Mouse (Mus musculus): ENCODE measurements around the gene Vmn1r143. TPM values are rescaled to one million over a fixed set of nuclear protein-coding genes. Genes with fewer than 3 reads are reported as not detected.
"Not testable (repeated sequence)": the region's sequence is repeated elsewhere in the genome, so short reads cannot be mapped to it uniquely, and the experiment has no call there.

Vmn1r143 gene
- not detected in 2 replicates for polyA plus RNA-seq (2012; rRNA removed)

GRCm38 (mm10) chr7:22189077-22189476 is at the start of gene Vmn1r143:
Gene Vmn1r143 (plus strand): TSS chr7:22189377.
- H3K4me3 ChIP-seq (replicated peaks; ENCODE audit: extremely low read depth, low read depth, low read length); DNase-seq; H3K4me1 ChIP-seq (ENCODE audit: control insufficient read depth, insufficient read depth, low read length): not testable (repeated sequence)
- WGBS: no CpG with 5 or more reads among the region's 3 CpGs

DNA sequence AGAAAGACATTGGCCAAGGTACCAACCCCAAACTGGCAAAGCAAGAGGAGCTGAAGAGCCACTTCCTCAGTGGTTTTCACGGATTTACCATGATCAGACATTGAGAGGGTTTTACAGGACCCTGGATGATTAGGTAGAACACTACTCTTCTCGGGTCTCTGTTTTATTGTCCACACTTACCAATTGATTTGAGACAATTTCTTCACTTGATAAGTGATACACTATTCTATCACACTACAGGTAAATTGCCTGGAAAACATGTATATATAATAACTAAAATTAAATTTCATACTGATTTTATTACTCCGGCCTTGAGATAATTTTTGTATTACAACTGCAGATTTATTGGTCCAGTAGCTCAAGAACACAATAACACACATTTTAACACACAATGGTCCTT is 25.2 kb upstream of the Vmn1r143 start, which contains the start of gene Vmn1r142:
Gene Vmn1r142, minus strand, starts transcription at position 101 of the 400 bp plus-strand sequence.
- not testable (repeated sequence) for DNase-seq; H3K4me3 ChIP-seq (replicated peaks; ENCODE audit: extremely low read depth, low read depth, low read length); H3K4me1 ChIP-seq (ENCODE audit: control insufficient read depth, insufficient read depth, low read length)
- WGBS: no CpG with 5 or more reads among the region's 3 CpGs

GRCm38 (mm10) chr7:22201164-22201563 is 12.0 kb downstream of the Vmn1r143 start, which contains the start of gene Gm8653:
Gene Gm8653 (minus strand): TSS chr7:22201264.
- no CpG with 5 or more reads among the region's 2 CpGs for WGBS
- H3K4me1 ChIP-seq (ENCODE audit: control insufficient read depth, insufficient read depth, low read length); DNase-seq; H3K4me3 ChIP-seq (replicated peaks; ENCODE audit: extremely low read depth, low read depth, low read length): not testable (repeated sequence)

- 12% methylated on average over 2 of the region's 2 CpGs for WGBS
- H3K4me3 ChIP-seq (replicated peaks; ENCODE audit: extremely low read depth, low read depth, low read length): not testable (repeated sequence)
Observed at GRCm38 (mm10) chr7:22229384-22229783, 40.2 kb downstream of the Vmn1r143 start, which contains the start of gene Gm8453. Gene Gm8453 (minus strand): TSS chr7:22229484.

More at GRCm38 (mm10) chr7:22229384-22229783, 40.2 kb downstream of the Vmn1r143 start, which contains the start of gene Gm8453:
- H3K4me1 ChIP-seq (ENCODE audit: control insufficient read depth, insufficient read depth, low read length); DNase-seq: not testable (repeated sequence)

Other genes with a start within 250 kb of the Vmn1r143 start
- gene Vmn1r137, start 194.8 kb upstream of the Vmn1r143 start, polyA plus RNA-seq (2012; rRNA removed): not detected in 2 replicates
- not detected in 2 replicates for gene Vmn1r138, start 160.5 kb upstream of the Vmn1r143 start, polyA plus RNA-seq (2012; rRNA removed)
- gene Gm6176, start 133.1 kb upstream of the Vmn1r143 start, polyA plus RNA-seq (2012; rRNA removed): not detected in 2 replicates
- gene Vmn1r139, start 120.3 kb upstream of the Vmn1r143 start, polyA plus RNA-seq (2012; rRNA removed): not detected in 2 replicates
- not detected in 2 replicates for gene Gm16451, start 71.1 kb upstream of the Vmn1r143 start, polyA plus RNA-seq (2012; rRNA removed)
- gene Gm10666, start 54.6 kb upstream of the Vmn1r143 start, polyA plus RNA-seq (2012; rRNA removed): not detected in 2 replicates
- not detected in 2 replicates for gene Vmn1r142, start 25.3 kb upstream of the Vmn1r143 start, polyA plus RNA-seq (2012; rRNA removed)
- not detected in 2 replicates for gene Gm8653, start 11.9 kb downstream of the Vmn1r143 start, polyA plus RNA-seq (2012; rRNA removed)
- gene Gm8453, start 40.1 kb downstream of the Vmn1r143 start, polyA plus RNA-seq (2012; rRNA removed): not detected in 2 replicates
- not detected in 2 replicates for gene Gm4187, start 140.3 kb downstream of the Vmn1r143 start, polyA plus RNA-seq (2012; rRNA removed)
- gene Gm8660, start 181.7 kb downstream of the Vmn1r143 start, polyA plus RNA-seq (2012; rRNA removed): not detected in 2 replicates
- not detected in 2 replicates for gene Vmn1r148, start 224.2 kb downstream of the Vmn1r143 start, polyA plus RNA-seq (2012; rRNA removed)
- gene Vmn1r149, start 248.9 kb downstream of the Vmn1r143 start, polyA plus RNA-seq (2012; rRNA removed): not detected in 2 replicates

Data from lung, adult 2 months (tissue).